Mouse (Mus musculus) lung, postnatal 0 days (tissue): Measurements from ENCODE around the gene Kif3c.

Experiments used
- CTCF ChIP-seq: IDR thresholded peaks from 2 replicates; pipeline ENCODE4 v1.5.1; 2016; ENCODE audit warnings: antibody characterized with exemption, mild to moderate bottlenecking
- EP300 ChIP-seq: IDR thresholded peaks from 2 replicates; pipeline ENCODE4 v1.6.1; 2016; ENCODE audit warnings: antibody characterized with exemption, mild to moderate bottlenecking, control low read depth

DNA sequence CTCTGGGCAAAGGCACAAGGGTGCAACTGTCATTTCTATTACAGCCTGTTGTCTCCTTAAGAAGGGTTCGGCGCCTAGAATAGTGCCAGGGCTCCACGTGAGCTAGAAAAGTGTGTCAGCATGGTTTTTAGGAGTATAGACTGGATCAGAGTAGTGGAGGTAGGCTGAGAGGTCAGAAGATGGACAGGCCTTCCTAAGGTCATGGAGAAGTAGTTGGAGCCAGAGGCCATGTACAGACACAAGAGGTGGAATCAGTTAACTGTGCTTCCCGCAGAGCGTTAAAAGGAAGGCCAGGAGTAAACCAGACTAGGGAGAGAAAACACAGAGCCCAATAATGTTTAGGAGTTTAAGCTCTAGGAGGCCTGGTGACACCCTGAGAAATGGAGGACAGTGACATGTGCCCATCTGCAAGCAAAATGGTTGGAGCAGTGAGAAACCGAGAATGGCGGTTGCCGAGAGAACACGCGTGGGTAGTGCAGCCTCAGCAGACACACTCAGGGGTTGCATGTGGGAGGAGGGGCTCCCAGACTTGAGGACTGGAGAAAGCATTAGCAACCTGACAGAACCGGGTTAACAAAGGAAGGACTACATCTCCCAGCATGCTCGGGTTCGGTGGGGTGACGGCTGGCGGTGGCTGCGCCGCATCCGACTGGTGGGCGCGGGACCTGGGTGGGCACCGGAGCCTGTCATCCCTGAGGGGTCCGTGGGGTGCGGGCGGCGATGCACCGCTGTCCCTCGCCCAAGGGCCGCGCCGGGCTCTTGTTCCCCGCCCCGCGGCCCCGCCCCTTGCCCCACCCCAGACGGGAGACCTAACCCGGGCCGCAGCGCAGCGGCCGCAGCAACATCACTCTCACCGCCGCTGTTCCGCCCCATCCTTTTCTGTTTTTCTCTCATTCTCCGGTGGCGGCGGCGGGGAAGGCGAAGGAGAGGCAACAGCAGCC, at the start of gene Kif3c:
- TF ChIP-seq EP300 (no peak), CTCF (no peak)
